Mouse (Mus musculus) CH12.LX (cell line): Measurements from ENCODE around the gene Abhd14a.

Source experiments
- CHD1 ChIP-seq: IDR thresholded peaks from 2 replicates; pipeline ENCODE4 v1.6.1; 2012; ENCODE audit warnings: low read depth, low read length, improper control_type of control experiment, inconsistent platforms
- CTCF ChIP-seq, 2 experiments: IDR thresholded peaks in 1 of 2; conservative IDR thresholded peaks in 1 of 2; 2 replicates each; pipeline ENCODE4 v1.5.1; 2011 to 2012; ENCODE audit warnings: low read depth in 2 of 2, low read length in 2 of 2, improper control_type of control experiment in 1 of 2, inconsistent platforms in 1 of 2, mild to moderate bottlenecking in 1 of 2, moderate library complexity in 1 of 2
- E2F4 ChIP-seq: IDR thresholded peaks from 2 replicates; pipeline ENCODE4 v1.6.1; 2011; ENCODE audit warnings: low read depth, low read length, improper control_type of control experiment; ENCODE audit not compliant: insufficient replicate concordance
- MAX ChIP-seq: IDR thresholded peaks from 2 replicates; pipeline ENCODE4 v1.6.1; 2011; ENCODE audit warnings: low read length, improper control_type of control experiment
- POLR2A ChIP-seq: IDR thresholded peaks from 2 replicates; pipeline ENCODE4 v1.6.1; 2011; ENCODE audit warnings: low read depth, mild to moderate bottlenecking, improper control_type of control experiment, low read length
- ZC3H11A ChIP-seq: IDR thresholded peaks from 2 replicates; pipeline ENCODE4 v1.6.1; 2012; ENCODE audit warnings: low read depth, mild to moderate bottlenecking, inconsistent platforms, low read length, improper control_type of control experiment

GRCm38 (mm10) chr9:106399808-106400207, 47.7 kb downstream of the Abhd14a start:
- no peak for TF ChIP-seq POLR2A
- TF ChIP-seq ZC3H11A, result no peak
- TF ChIP-seq CTCF (conservative IDR thresholded peaks at IDR 0.05 in 1 of 2, IDR thresholded peaks at IDR 0.05 in 1 of 2; ENCODE audit: low read depth in 2 of 2, low read length in 2 of 2), result no peak
- TF ChIP-seq MAX, result no peak
- TF ChIP-seq CHD1, result no peak
- no peak for TF ChIP-seq E2F4
